Mouse (Mus musculus): ENCODE results near the gene 1700001C19Rik.

DNA sequence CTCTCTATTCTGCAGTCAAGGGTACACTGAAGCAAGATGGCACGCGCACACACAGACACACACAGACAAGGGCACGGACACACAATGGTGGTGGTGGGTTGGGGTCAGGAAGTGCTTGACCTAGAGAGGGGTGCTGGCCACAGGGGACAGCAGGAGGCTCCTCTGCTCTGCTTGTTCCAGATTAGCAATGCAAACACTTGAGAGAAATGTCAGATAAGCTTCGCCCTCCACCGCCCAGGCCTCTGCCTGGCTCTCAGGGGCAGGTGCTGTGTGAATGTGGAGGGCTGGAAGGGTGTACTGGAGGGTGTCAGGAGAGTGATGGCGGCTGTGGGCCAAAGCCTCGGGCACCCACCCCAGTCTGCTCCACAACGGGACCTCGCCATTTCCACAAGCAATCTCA is 8.8 kb upstream of the 1700001C19Rik start:
- TF ChIP-seq GATA1 (IDR thresholded peaks at IDR 0.05; ENCODE audit: borderline replicate concordance, low read length) (no peak), FLI1 (IDR thresholded peaks at IDR 0.05; ENCODE audit: low read length) (no peak)

All from megakaryocyte, embryonic 14.5 days (primary cell).